Mouse (Mus musculus): ENCODE data around the gene Ms4a2. TPM values are rescaled to one million over a fixed set of nuclear protein-coding genes. Genes with fewer than 3 reads are reported as not detected.

Ms4a2 gene
- total and polyA plus RNA-seq, 3 experiments, result 0.21 to 0.53 (median 0.39) TPM

- no peaks in the 10 kb centered on the region for H3K79me2 ChIP-seq (replicated peaks; ENCODE audit: control insufficient read depth, extremely low read depth, insufficient read depth, poor library complexity, severe bottlenecking)
- no peaks in the 10 kb centered on the region for H3K9me3 ChIP-seq (replicated peaks; ENCODE audit: low read length)
- no peaks in the 10 kb centered on the region for H3K4me1 ChIP-seq (ENCODE audit: control insufficient read depth in 1 of 2, insufficient read depth in 2 of 2)
- in situ Hi-C loops (cut with MboI; ENCODE audit: low pct_ligation_motif_present, low pct_unique_long_range_greater_than_20kb, low sequenced_read_pairs), result no loop called here
- no peak overlapping the region for H3K27ac ChIP-seq (ENCODE audit: insufficient read depth, low read depth)
- dilution Hi-C loops (cut with MboI; ENCODE audit: extremely low pct_ligation_motif_present, extremely low pct_unique_long_range_greater_than_20kb, low sequenced_read_pairs), result no loop called here
- no peaks in the 10 kb centered on the region for H3K27me3 ChIP-seq (replicated peaks)
- peaks cover 0 to 2% of the 10 kb centered on the region in 2 experiments for H3K36me3 ChIP-seq (replicated peaks in 1 of 2; ENCODE audit: control insufficient read depth in 1 of 2, insufficient read depth in 1 of 2, low read length in 1 of 2)
- no peak for DNase-seq (ENCODE audit: extremely low read depth)
- TF ChIP-seq RCOR1 (conservative IDR thresholded peaks at IDR 0.05; ENCODE audit: low read depth, low read length), result no peak
- H3K4me2 ChIP-seq (ENCODE audit: insufficient read depth, low read depth, poor library complexity, severe bottlenecking), result no peak overlapping the region
- no peak overlapping the region for H3K4me3 ChIP-seq (replicated peaks in 1 of 3; ENCODE audit: low read depth in 2 of 3, low read length in 2 of 3, poor library complexity in 1 of 3)
- H3K9ac ChIP-seq (ENCODE audit: insufficient read depth, low read depth), result no peak overlapping the region
Measured at GRCm38 (mm10) chr19:11634330-11634729, 10.8 kb upstream of the Ms4a2 start.

GRCm38 (mm10) chr19:11633732-11634131 is 10.2 kb upstream of the Ms4a2 start:
- Histone ChIP-seq H3K9ac (ENCODE audit: insufficient read depth, low read depth) (no peak overlapping the region), H3K27ac (ENCODE audit: insufficient read depth, low read depth) (no peak overlapping the region), H3K79me2 (replicated peaks; ENCODE audit: control insufficient read depth, extremely low read depth, insufficient read depth, poor library complexity, severe bottlenecking) (no peaks in the 10 kb centered on the region), H3K9me3 (replicated peaks; ENCODE audit: low read length) (no peaks in the 10 kb centered on the region), H3K4me1 (ENCODE audit: control insufficient read depth in 1 of 2, insufficient read depth in 2 of 2) (no peaks in the 10 kb centered on the region), H3K4me2 (ENCODE audit: insufficient read depth, low read depth, poor library complexity, severe bottlenecking) (no peak overlapping the region), H3K4me3 (replicated peaks in 1 of 3; ENCODE audit: low read depth in 2 of 3, low read length in 2 of 3, poor library complexity in 1 of 3) (no peak overlapping the region), H3K27me3 (replicated peaks) (no peaks in the 10 kb centered on the region), H3K36me3 (replicated peaks in 1 of 2; ENCODE audit: control insufficient read depth in 1 of 2, insufficient read depth in 1 of 2, low read length in 1 of 2) (peaks cover 0 to 4% of the 10 kb centered on the region in 2 experiments)
- dilution Hi-C loops (cut with MboI; ENCODE audit: extremely low pct_ligation_motif_present, extremely low pct_unique_long_range_greater_than_20kb, low sequenced_read_pairs) (no loop called here), in situ Hi-C loops (cut with MboI; ENCODE audit: low pct_ligation_motif_present, low pct_unique_long_range_greater_than_20kb, low sequenced_read_pairs) (no loop called here)
- TF ChIP-seq POLR2A (IDR thresholded peaks at IDR 0.05; ENCODE audit: low read depth, low read length) (no peak), EP300 (IDR thresholded peaks at IDR 0.05; ENCODE audit: low read length) (no peak), CTCF (conservative IDR thresholded peaks at IDR 0.05 in 1 of 2, IDR thresholded peaks at IDR 0.05 in 1 of 2; ENCODE audit: low read depth in 2 of 2, low read length in 2 of 2) (no peak), ETS1 (conservative IDR thresholded peaks at IDR 0.05; ENCODE audit: low read depth, low read length) (no peak), NELFE (IDR thresholded peaks at IDR 0.05; ENCODE audit: low read depth, low read length) (no peak), JUND (conservative IDR thresholded peaks at IDR 0.05; ENCODE audit: low read depth, low read length) (no peak), BHLHE40 (IDR thresholded peaks at IDR 0.05; ENCODE audit: low read depth, low read length) (no peak)
- no peak for DNase-seq (ENCODE audit: extremely low read depth)

GRCm38 (mm10) chr19:11625231-11625630 is 1.7 kb upstream of the Ms4a2 start:
- H3K79me2 ChIP-seq (replicated peaks; ENCODE audit: control insufficient read depth, extremely low read depth, insufficient read depth, poor library complexity, severe bottlenecking), result no peaks in the 10 kb centered on the region
- dilution Hi-C loops (cut with MboI; ENCODE audit: extremely low pct_ligation_motif_present, extremely low pct_unique_long_range_greater_than_20kb, low sequenced_read_pairs) (no loop called here), in situ Hi-C loops (cut with MboI; ENCODE audit: low pct_ligation_motif_present, low pct_unique_long_range_greater_than_20kb, low sequenced_read_pairs) (no loop called here)
- DNase-seq (ENCODE audit: extremely low read depth), result no peak
- TF ChIP-seq NRF1 (IDR thresholded peaks at IDR 0.05; ENCODE audit: low read depth, low read length) (no peak), MEF2A (IDR thresholded peaks at IDR 0.05; ENCODE audit: borderline replicate concordance, low read depth, low read length) (no peak), IRF4 (IDR thresholded peaks at IDR 0.05; ENCODE audit: low read depth, low read length) (no peak), CTCF (conservative IDR thresholded peaks at IDR 0.05 in 1 of 2, IDR thresholded peaks at IDR 0.05 in 1 of 2; ENCODE audit: low read depth in 2 of 2, low read length in 2 of 2) (no peak), CHD2 (IDR thresholded peaks at IDR 0.05; ENCODE audit: low read length) (no peak), TBP (conservative IDR thresholded peaks at IDR 0.05; ENCODE audit: low read depth, low read length) (no peak), BHLHE40 (IDR thresholded peaks at IDR 0.05; ENCODE audit: low read depth, low read length) (no peak), RAD21 (IDR thresholded peaks at IDR 0.05; ENCODE audit: low read depth, low read length) (no peak), ELF1 (IDR thresholded peaks at IDR 0.05; ENCODE audit: low read depth, low read length) (no peak), TCF12 (IDR thresholded peaks at IDR 0.05; ENCODE audit: low read depth, low read length) (no peak)
- no peak overlapping the region for H3K4me3 ChIP-seq (replicated peaks in 1 of 3; ENCODE audit: low read depth in 2 of 3, low read length in 2 of 3, poor library complexity in 1 of 3)
- no peak overlapping the region for H3K27ac ChIP-seq (ENCODE audit: insufficient read depth, low read depth)
- no peaks in the 10 kb centered on the region for H3K9me3 ChIP-seq (replicated peaks; ENCODE audit: low read length)
- no peaks in the 10 kb centered on the region for H3K27me3 ChIP-seq (replicated peaks)
- no peaks in the 10 kb centered on the region for H3K4me1 ChIP-seq (ENCODE audit: control insufficient read depth in 1 of 2, insufficient read depth in 2 of 2)
- H3K4me2 ChIP-seq (ENCODE audit: insufficient read depth, low read depth, poor library complexity, severe bottlenecking), result no peak overlapping the region
- no peak overlapping the region for H3K9ac ChIP-seq (ENCODE audit: insufficient read depth, low read depth)
- H3K36me3 ChIP-seq (replicated peaks in 1 of 2; ENCODE audit: control insufficient read depth in 1 of 2, insufficient read depth in 1 of 2, low read length in 1 of 2), result peaks cover 0 to 2% of the 10 kb centered on the region in 2 experiments

All from CH12.LX (cell line).